Mouse (Mus musculus): ENCODE results near the gene 4930507D05Rik.
"Not testable (repeated sequence)": the region's sequence is repeated elsewhere in the genome, so short reads cannot be mapped to it uniquely, and the experiment has no call there.

Gene 4930507D05Rik

GRCm38 (mm10) chr10:62476980-62477379 lies 27.7 kb downstream of the 4930507D05Rik start:
- no peak for DNase-seq (ENCODE audit: extremely low read depth, low read depth)

- no peak for DNase-seq (ENCODE audit: extremely low read depth, low read depth)
Observed at GRCm38 (mm10) chr10:62481108-62481852, 32.0 kb downstream of the 4930507D05Rik start.

GRCm38 (mm10) chr10:62485878-62486582 lies 36.7 kb downstream of the 4930507D05Rik start:
- no peak for DNase-seq (ENCODE audit: extremely low read depth, low read depth)

- DNase-seq (ENCODE audit: extremely low read depth, low read depth): peak; percentile 91
Observed at GRCm38 (mm10) chr10:62486618-62487415, 37.5 kb downstream of the 4930507D05Rik start, which contains the start of gene Vps26a. Vps26a (minus strand) TSS chr10:62486805.

GRCm38 (mm10) chr10:62488266-62488665 lies 39.0 kb downstream of the 4930507D05Rik start:
- no peak for DNase-seq (ENCODE audit: extremely low read depth, low read depth)

- not testable (repeated sequence) for DNase-seq (ENCODE audit: extremely low read depth, low read depth)
Observed at GRCm38 (mm10) chr10:62491681-62492080, 42.4 kb downstream of the 4930507D05Rik start.

GRCm38 (mm10) chr10:62500088-62500915 lies 51.0 kb downstream of the 4930507D05Rik start:
- DNase-seq (ENCODE audit: extremely low read depth, low read depth): peak; percentile 82
